Mouse (Mus musculus) limb, embryonic 14.5 days (tissue): Measurements from ENCODE around the gene Slc25a26. TPM values are rescaled to one million over a fixed set of nuclear protein-coding genes. Genes with fewer than 3 reads are reported as not detected.
A peak's percentile ranks its signal among the peaks of the same experiment; 100 is the strongest.

Experiments
- ATAC-seq: fragments of 200-750 bp; cut with Nextera tagmentation; 2 replicates; pipeline ENCODE4 v1.8.0; 2017; ENCODE audit warnings: low read depth, moderate number of reproducible peaks, moderate TSS enrichment; ENCODE audit not compliant: low FRiP score
- DNase-seq: peaks from one replicate; pipeline ENCODE4 v3.0.0-alpha.2; 2015; ENCODE audit warnings: low spot score
- H3K27ac ChIP-seq: fragments of 300-500 bp; sonication (generic); replicated peaks from 2 replicates; pipeline ENCODE4 v1.5.1; 2014; ENCODE audit warnings: low read depth, mild to moderate bottlenecking, low read length, moderate library complexity, mixed read lengths
- H3K27me3 ChIP-seq: fragments of 300-500 bp; sonication (generic); 2 replicates; pipeline ENCODE4 v1.6.1; 2014; ENCODE audit warnings: low read length, mixed read lengths; ENCODE audit not compliant: control insufficient read depth, insufficient read depth
- H3K36me3 ChIP-seq: fragments of 300-500 bp; sonication (generic); 2 replicates; pipeline ENCODE4 v1.6.1; 2014; ENCODE audit warnings: mild to moderate bottlenecking, low read length, moderate library complexity, mixed read lengths; ENCODE audit not compliant: control insufficient read depth, insufficient read depth
- H3K4me1 ChIP-seq: fragments of 300-500 bp; sonication (generic); 2 replicates; pipeline ENCODE4 v1.6.1; 2014; ENCODE audit warnings: antibody characterized with exemption, low read length, mixed read lengths; ENCODE audit not compliant: control insufficient read depth, insufficient read depth
- H3K4me2 ChIP-seq: fragments of 300-500 bp; sonication (generic); replicated peaks from 2 replicates; pipeline ENCODE4 v1.6.1; 2014; ENCODE audit warnings: low read depth, mild to moderate bottlenecking, low read length, moderate library complexity; ENCODE audit not compliant: severe bottlenecking
- H3K4me3 ChIP-seq: fragments of 300-500 bp; sonication (generic); replicated peaks from 2 replicates; pipeline ENCODE4 v1.5.1; 2014; ENCODE audit warnings: low read length
- H3K9ac ChIP-seq: fragments of 300-500 bp; sonication (generic); 2 replicates; pipeline ENCODE4 v1.6.1; 2014; ENCODE audit warnings: mild to moderate bottlenecking, low read depth, low read length, moderate library complexity; ENCODE audit not compliant: severe bottlenecking
- H3K9me3 ChIP-seq: fragments of 300-500 bp; sonication (generic); 2 replicates; pipeline ENCODE4 v1.6.1; 2016; ENCODE audit warnings: low read length; ENCODE audit not compliant: control insufficient read depth
- POLR2A ChIP-seq: fragments of 200-500 bp; IDR thresholded peaks from 2 replicates; pipeline ENCODE4 v1.8.0; 2012; ENCODE audit warnings: inconsistent platforms, mild to moderate bottlenecking, moderate library complexity, borderline replicate concordance; ENCODE audit not compliant: insufficient read depth, insufficient read length; ENCODE audit errors: extremely low read depth
- WGBS: fragments of 180-500 bp; shearing (Covaris S2); extraction: QIAGEN DNeasy Blood & Tissue Kit; methylation state at CpG from one replicate; pipeline ENCODE4 v1.1.7; 2014; 5-methylcytosine and 5-hydroxymethylcytosine counted together
- polyA plus RNA-seq, 2 experiments: library from polyadenylated mRNA; depleted of rRNA in 1 of 2; stranded (reverse) in 1 of 2; unstranded in 1 of 2; fragments of >200 nt; fragmentation: Nextera tagmentation in 1 of 2; extraction: Ambion mirVana in 1 of 2; gene quantifications; 2 replicates each; pipeline versions ENCODE4 v1.2.1 to v1.2.3; 2012 to 2014

Gene Slc25a26
- polyA plus RNA-seq, 2 experiments: 7.1 to 9.3 TPM

GRCm38 (mm10) chr6:94541854-94542253 lies 41.7 kb downstream of the Slc25a26 start:
- H3K27ac ChIP-seq: no peak overlapping the region
- H3K9ac ChIP-seq: no peak overlapping the region
- H3K4me1 ChIP-seq: peaks cover 3% of the 10 kb centered on the region; the same call in 1 of the 2 replicates
- H3K4me2 ChIP-seq: no peak overlapping the region
- no peak overlapping the region for H3K4me3 ChIP-seq
- 74% methylated on average over 7 of the region's 7 CpGs for WGBS
- DNase-seq: no peak
- no peak for ATAC-seq
- TF ChIP-seq POLR2A: no peak
- H3K9me3 ChIP-seq: no peaks in the 10 kb centered on the region
- no peaks in the 10 kb centered on the region for H3K36me3 ChIP-seq
- H3K27me3 ChIP-seq: no peaks in the 10 kb centered on the region

DNA sequence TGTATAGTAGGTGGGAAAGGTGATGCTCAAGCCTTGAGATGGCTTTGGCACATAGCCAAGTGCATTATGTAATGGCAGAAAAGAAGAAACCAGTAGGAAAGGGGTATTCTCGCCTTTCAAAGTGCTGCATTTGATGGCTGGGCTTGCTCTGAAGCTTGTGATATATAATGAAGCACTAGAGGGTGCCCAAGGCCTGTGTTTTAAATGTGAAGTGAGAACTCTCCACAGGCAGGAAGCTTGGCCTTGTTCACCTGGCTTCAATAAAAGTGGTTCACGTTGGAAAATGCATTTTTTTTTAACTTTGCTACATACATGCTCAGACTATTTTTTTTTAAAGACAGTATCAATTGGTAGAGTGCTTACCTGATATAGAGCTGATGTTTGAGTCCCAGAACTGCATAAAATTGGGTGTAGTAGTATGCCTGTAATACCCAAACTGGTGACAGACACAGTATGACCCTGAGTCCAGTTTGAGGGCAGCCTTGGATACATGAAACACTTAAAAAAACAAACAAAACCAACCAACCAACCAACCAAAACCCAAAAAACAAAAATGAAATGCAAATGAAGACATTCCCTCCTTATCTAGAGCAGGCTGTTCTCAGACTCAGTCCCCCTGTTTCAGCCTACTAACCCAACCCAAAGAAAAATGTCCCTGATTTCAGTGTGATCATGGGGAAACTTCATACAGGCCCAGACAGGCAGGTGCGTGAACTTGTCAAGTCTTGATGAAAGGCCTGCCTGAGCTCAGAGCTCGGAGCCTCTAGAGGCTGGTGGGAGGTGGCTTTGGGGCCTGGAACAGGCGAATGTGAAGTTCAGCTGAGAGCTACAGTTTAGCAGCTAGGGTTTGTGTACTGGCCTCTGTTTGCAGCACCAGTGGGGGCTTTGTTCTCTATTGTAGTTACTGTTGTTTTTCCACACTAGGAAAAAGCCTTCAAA lies 44.0 kb downstream of the Slc25a26 start:
- Histone ChIP-seq H3K9me3 (no peaks in the 10 kb centered on the region), H3K4me2 (no peak overlapping the region), H3K9ac (no peak overlapping the region), H3K27ac (no peak overlapping the region), H3K27me3 (no peaks in the 10 kb centered on the region), H3K36me3 (no peaks in the 10 kb centered on the region), H3K4me1 (peaks cover 3% of the 10 kb centered on the region; the same call in 1 of the 2 replicates), H3K4me3 (no peak overlapping the region)
- DNase-seq (peak; percentile 68), ATAC-seq (peak; percentile 74; the same call in 1 of the 2 replicates)
- WGBS: 44% methylated on average over 5 of the region's 5 CpGs
- no peak for TF ChIP-seq POLR2A

- no peak for DNase-seq
- 54% methylated on average over 4 of the region's 4 CpGs for WGBS
- no peak for TF ChIP-seq POLR2A
- Histone ChIP-seq H3K27me3 (no peaks in the 10 kb centered on the region), H3K36me3 (no peaks in the 10 kb centered on the region), H3K4me1 (peaks cover 3% of the 10 kb centered on the region; the same call in 1 of the 2 replicates), H3K9me3 (0 out of 2 replicates have a peak, but pooled peaks cover 2% of the 10 kb centered on the region), H3K4me2 (no peak overlapping the region), H3K9ac (no peak overlapping the region), H3K4me3 (no peak overlapping the region), H3K27ac (no peak overlapping the region)
- no peak for ATAC-seq
Observed at GRCm38 (mm10) chr6:94547239-94547638, 47.1 kb downstream of the Slc25a26 start.

- Histone ChIP-seq H3K27ac (no peak overlapping the region), H3K9ac (no peak overlapping the region), H3K9me3 (0 out of 2 replicates have a peak, but pooled peaks cover 2% of the 10 kb centered on the region), H3K27me3 (no peaks in the 10 kb centered on the region), H3K4me1 (no peaks in the 10 kb centered on the region), H3K4me3 (no peak overlapping the region), H3K36me3 (no peaks in the 10 kb centered on the region), H3K4me2 (no peak overlapping the region)
- no peak for TF ChIP-seq POLR2A
- ATAC-seq (no peak), DNase-seq (no peak)
- 61% methylated on average over 6 of the region's 6 CpGs for WGBS
Observed at GRCm38 (mm10) chr6:94550298-94550697, 50.2 kb downstream of the Slc25a26 start.

DNA sequence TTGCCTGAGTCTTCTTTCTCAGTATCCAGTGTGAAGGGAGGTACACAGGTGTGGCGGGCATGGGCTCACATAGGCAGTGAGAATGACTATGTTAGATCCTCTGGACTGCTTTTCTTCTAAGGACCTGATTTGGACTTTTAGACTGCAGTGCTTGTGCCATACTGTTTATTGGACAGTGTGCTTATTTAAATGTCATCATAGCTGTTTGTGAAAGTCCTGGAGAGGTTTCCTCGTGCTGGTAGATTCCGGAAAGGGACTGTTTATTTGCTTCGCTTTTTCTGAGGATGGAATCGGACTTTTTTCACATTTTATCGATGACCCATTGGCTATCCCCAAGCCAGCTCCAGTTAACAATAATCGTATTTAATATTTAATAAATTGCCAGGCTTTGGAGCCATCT lies 50.7 kb downstream of the Slc25a26 start:
- ATAC-seq (no peak), DNase-seq (no peak)
- H3K27ac ChIP-seq: no peak overlapping the region
- 75% methylated on average over 7 of the region's 7 CpGs for WGBS
- H3K9me3 ChIP-seq: 0 out of 2 replicates have a peak, but pooled peaks cover 2% of the 10 kb centered on the region
- H3K27me3 ChIP-seq: no peaks in the 10 kb centered on the region
- no peak overlapping the region for H3K4me3 ChIP-seq
- no peaks in the 10 kb centered on the region for H3K4me1 ChIP-seq
- no peak overlapping the region for H3K4me2 ChIP-seq
- TF ChIP-seq POLR2A: no peak
- H3K9ac ChIP-seq: no peak overlapping the region
- no peaks in the 10 kb centered on the region for H3K36me3 ChIP-seq
